Mouse (Mus musculus): ENCODE data around the gene Lrrc74a.

- TF ChIP-seq POLR2A (IDR thresholded peaks at IDR 0.05; ENCODE audit: low read depth, low read length) (no peak), POLR2AphosphoS2 (IDR thresholded peaks at IDR 0.05; ENCODE audit: low read depth, low read length) (no peak), EP300 (IDR thresholded peaks at IDR 0.05; ENCODE audit: low read length) (no peak), UBTF (IDR thresholded peaks at IDR 0.05; ENCODE audit: low read depth, low read length) (no peak), CTCF (conservative IDR thresholded peaks at IDR 0.05 in 1 of 2, IDR thresholded peaks at IDR 0.05 in 1 of 2; ENCODE audit: low read depth in 2 of 2, low read length in 2 of 2) (no peak), E2F4 (IDR thresholded peaks at IDR 0.05; ENCODE audit: insufficient replicate concordance, low read depth, low read length) (no peak), TCF12 (IDR thresholded peaks at IDR 0.05; ENCODE audit: low read depth, low read length) (no peak)
Measured at GRCm38 (mm10) chr12:86799786-86800185, 65.6 kb downstream of the Lrrc74a start.

All from CH12.LX (cell line).